Mouse (Mus musculus): ENCODE results near the gene Gm9732. TPM values are rescaled to one million over a fixed set of nuclear protein-coding genes. Genes with fewer than 3 reads are reported as not detected.
"Not testable (repeated sequence)": the region's sequence is repeated elsewhere in the genome, so short reads cannot be mapped to it uniquely, and the experiment has no call there.

Gm9732 gene
- polyA plus RNA-seq (2015; fragmentation: Nextera tagmentation; extraction: Ambion mirVana) = not detected in 2 replicates

DNA sequence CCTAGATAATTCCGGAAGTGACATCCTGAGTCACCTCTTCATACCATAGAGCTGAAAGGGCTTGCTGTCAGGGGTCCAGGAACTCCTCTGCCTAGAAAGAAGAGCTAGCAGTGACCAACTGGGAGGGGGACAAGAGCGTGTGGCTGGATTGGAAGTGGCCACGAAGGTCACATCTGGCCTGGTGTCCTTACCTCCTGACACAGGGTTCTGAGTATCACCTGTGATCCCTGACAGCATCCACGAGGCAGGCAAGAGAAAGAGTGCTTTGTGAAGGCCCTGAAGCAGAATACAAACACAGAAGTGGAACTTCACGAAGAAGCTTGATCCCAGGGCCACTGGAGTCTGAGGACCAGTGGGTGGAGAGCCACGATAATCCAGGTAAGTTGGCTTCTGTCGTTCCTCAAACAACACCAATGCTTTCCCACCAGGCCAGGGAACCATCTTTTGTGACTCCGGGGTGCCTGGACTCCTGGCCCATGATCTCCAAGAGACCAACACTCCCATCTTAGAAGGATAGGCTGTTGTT, at the start of gene Gm9732:
Gene Gm9732, plus strand, starts transcription at position 51 of the 526 bp plus-strand sequence.
- not testable (repeated sequence) for H3K4me3 ChIP-seq (ENCODE audit: low read length); H3K36me3 ChIP-seq (ENCODE audit: control insufficient read depth, insufficient read depth); H3K9ac ChIP-seq (ENCODE audit: low read length); H3K4me2 ChIP-seq (ENCODE audit: low read depth, low read length); H3K9me3 ChIP-seq (replicated peaks; ENCODE audit: control insufficient read depth, low read length); ATAC-seq (replicated peaks; ENCODE audit: extremely low read depth, insufficient read depth, low FRiP score); H3K4me1 ChIP-seq (ENCODE audit: control insufficient read depth, insufficient read depth, low read length); H3K27me3 ChIP-seq (ENCODE audit: control insufficient read depth, insufficient read depth, low read length); H3K27ac ChIP-seq (ENCODE audit: low read length)
- whole genome bisulfite sequencing = 72% methylated on average over 8 of the region's 8 CpGs

DNA sequence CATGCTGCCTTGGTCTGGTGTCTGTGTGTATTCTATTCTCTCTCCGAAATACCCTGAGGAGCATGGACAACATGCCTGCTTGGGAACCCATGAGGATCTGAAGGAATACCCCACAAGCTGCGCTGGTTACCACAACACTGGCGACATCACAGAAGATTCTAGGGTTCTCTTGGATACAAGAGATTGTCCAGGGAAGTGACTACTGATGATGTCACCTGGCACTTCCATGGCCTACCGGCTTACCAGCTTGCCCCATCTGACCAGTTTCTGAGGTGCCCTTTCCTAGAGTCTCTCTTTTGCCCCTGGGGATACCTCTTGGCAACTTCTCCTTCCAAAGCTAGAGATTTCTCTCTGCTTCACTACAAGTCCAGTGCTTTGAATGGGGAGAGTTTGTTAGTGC, 39.6 kb upstream of the Gm9732 start, which contains the start of gene Gm8122:
Gene Gm8122, minus strand, starts transcription at position 101 of the 400 bp plus-strand sequence.
- H3K4me3 ChIP-seq (ENCODE audit: low read length); H3K4me2 ChIP-seq (ENCODE audit: low read depth, low read length); H3K27ac ChIP-seq (ENCODE audit: low read length); H3K9me3 ChIP-seq (replicated peaks; ENCODE audit: control insufficient read depth, low read length); H3K9ac ChIP-seq (ENCODE audit: low read length); H3K27me3 ChIP-seq (ENCODE audit: control insufficient read depth, insufficient read depth, low read length); H3K4me1 ChIP-seq (ENCODE audit: control insufficient read depth, insufficient read depth, low read length); ATAC-seq (replicated peaks; ENCODE audit: extremely low read depth, insufficient read depth, low FRiP score); H3K36me3 ChIP-seq (ENCODE audit: control insufficient read depth, insufficient read depth): not testable (repeated sequence)
- WGBS = 91% methylated on average over 3 of the region's 4 CpGs

DNA sequence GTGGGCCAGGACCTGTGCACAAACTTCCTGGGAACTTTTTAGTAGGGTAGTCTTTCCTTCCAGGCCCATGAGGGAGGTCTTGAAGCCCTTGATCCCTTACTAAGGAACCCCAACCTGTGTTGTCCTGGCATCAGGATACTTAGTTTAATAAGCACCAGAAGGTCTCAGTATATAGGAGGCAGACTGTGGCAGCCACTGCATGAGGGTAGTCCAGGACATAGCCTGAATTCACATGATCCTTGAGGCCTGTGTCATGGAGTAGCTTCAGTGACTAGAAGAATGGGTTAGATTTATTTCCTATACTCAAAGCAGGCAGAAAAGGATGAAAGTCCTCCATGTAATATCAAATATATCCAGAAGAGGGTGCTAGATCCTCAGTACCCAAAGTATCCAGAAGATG, 37.1 kb upstream of the Gm9732 start:
- not testable (repeated sequence) for H3K9ac ChIP-seq (ENCODE audit: low read length); H3K9me3 ChIP-seq (replicated peaks; ENCODE audit: control insufficient read depth, low read length); H3K4me1 ChIP-seq (ENCODE audit: control insufficient read depth, insufficient read depth, low read length); ATAC-seq (replicated peaks; ENCODE audit: extremely low read depth, insufficient read depth, low FRiP score); H3K27ac ChIP-seq (ENCODE audit: low read length); H3K36me3 ChIP-seq (ENCODE audit: control insufficient read depth, insufficient read depth); H3K4me2 ChIP-seq (ENCODE audit: low read depth, low read length); H3K4me3 ChIP-seq (ENCODE audit: low read length); H3K27me3 ChIP-seq (ENCODE audit: control insufficient read depth, insufficient read depth, low read length)

DNA sequence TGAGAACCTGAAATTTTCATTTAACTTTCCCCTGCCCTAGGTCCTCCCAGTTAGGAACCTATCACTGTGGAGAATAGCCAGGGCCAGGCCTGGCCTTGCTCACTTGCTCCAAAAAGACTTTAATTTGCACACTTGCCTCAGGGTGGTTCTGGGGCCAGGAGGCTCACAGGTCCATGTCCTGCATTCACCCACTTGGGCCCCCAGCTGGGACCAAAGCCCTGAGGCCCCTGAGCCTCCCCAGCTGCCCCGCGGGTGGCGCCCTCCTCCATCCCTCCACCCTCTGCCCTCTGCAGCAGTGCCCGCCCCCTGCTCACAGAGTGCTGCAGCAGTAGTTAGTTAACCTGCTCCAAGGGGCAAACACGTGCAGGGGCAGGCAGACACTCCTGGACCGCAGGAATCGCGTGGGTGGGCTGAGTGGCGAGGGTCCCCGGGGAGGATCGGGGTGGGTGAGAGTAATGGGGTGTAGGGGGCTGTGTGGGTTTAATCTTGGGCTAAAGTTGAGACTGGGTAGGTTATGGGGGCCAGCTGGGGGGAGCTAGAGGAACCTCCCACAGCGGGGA, 25.1 kb upstream of the Gm9732 start:
- H3K4me2 ChIP-seq (ENCODE audit: low read depth, low read length); H3K4me1 ChIP-seq (ENCODE audit: control insufficient read depth, insufficient read depth, low read length); ATAC-seq (replicated peaks; ENCODE audit: extremely low read depth, insufficient read depth, low FRiP score); H3K36me3 ChIP-seq (ENCODE audit: control insufficient read depth, insufficient read depth); H3K27me3 ChIP-seq (ENCODE audit: control insufficient read depth, insufficient read depth, low read length); H3K4me3 ChIP-seq (ENCODE audit: low read length); H3K9me3 ChIP-seq (replicated peaks; ENCODE audit: control insufficient read depth, low read length); H3K27ac ChIP-seq (ENCODE audit: low read length); H3K9ac ChIP-seq (ENCODE audit: low read length): not testable (repeated sequence)
- WGBS = 24% methylated on average over 8 of the region's 12 CpGs

DNA sequence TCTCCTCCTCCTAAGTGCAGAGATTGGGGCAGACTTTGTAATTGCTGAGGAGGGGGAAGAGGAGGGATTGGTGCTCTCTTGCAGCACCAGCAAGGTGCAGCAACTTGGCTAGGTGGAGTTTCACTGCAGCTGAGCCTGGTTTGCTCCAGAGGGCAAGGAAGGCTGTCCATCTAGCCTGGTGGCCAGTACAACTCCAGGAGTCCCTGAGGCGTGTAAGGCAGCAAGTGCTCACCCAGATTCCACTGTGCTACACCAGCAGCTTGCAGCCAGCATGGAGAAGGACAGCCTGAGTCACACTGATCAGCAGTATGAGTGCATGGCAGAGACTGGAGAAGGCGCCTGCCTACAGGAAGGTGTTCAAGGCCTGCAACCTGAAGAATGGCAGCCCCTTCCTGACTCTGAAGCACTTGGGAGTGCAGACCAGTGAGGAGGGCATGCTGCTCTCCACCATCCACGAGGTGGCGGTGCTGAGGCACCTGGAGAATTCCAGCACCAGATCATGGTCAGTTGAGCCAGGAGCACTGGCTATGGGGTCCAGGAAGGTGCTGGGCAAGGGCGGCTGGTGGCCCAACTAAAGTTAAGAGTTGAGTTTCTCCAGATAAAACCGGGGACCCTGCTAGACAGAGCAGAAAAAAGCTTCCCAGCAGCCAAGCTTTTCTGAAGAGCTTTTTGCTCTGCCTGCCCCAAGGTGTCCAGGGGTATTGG, 24.1 kb upstream of the Gm9732 start:
- H3K9me3 ChIP-seq (replicated peaks; ENCODE audit: control insufficient read depth, low read length); ATAC-seq (replicated peaks; ENCODE audit: extremely low read depth, insufficient read depth, low FRiP score); H3K4me3 ChIP-seq (ENCODE audit: low read length); H3K27ac ChIP-seq (ENCODE audit: low read length); H3K4me1 ChIP-seq (ENCODE audit: control insufficient read depth, insufficient read depth, low read length); H3K27me3 ChIP-seq (ENCODE audit: control insufficient read depth, insufficient read depth, low read length); H3K36me3 ChIP-seq (ENCODE audit: control insufficient read depth, insufficient read depth); H3K9ac ChIP-seq (ENCODE audit: low read length); H3K4me2 ChIP-seq (ENCODE audit: low read depth, low read length): not testable (repeated sequence)
- WGBS = 22% methylated on average over 5 of the region's 6 CpGs

DNA sequence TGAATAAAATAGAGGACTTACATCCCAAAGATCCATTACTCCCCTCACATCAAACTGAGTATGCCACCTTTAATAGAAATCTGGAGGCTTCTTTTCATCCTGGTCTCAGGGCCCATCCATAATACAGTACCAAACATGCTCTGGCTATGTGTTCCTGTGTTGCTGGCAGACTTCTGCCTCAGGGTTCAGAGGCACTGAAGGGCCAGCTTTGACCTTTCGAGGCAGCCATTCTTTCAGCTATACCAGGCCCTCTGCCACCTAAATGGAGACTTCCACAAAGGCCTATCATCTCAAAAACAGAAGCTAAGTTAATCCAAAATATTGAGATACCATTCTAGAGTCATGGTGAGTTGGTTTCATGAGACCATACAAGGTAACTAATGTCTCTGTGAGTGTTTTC, 18.3 kb upstream of the Gm9732 start:
- H3K27me3 ChIP-seq (ENCODE audit: control insufficient read depth, insufficient read depth, low read length); H3K27ac ChIP-seq (ENCODE audit: low read length); H3K36me3 ChIP-seq (ENCODE audit: control insufficient read depth, insufficient read depth); H3K4me1 ChIP-seq (ENCODE audit: control insufficient read depth, insufficient read depth, low read length); H3K9me3 ChIP-seq (replicated peaks; ENCODE audit: control insufficient read depth, low read length); H3K4me3 ChIP-seq (ENCODE audit: low read length); H3K4me2 ChIP-seq (ENCODE audit: low read depth, low read length); H3K9ac ChIP-seq (ENCODE audit: low read length); ATAC-seq (replicated peaks; ENCODE audit: extremely low read depth, insufficient read depth, low FRiP score): not testable (repeated sequence)
- WGBS = 61% methylated on average over 1 of the region's 1 CpGs

DNA sequence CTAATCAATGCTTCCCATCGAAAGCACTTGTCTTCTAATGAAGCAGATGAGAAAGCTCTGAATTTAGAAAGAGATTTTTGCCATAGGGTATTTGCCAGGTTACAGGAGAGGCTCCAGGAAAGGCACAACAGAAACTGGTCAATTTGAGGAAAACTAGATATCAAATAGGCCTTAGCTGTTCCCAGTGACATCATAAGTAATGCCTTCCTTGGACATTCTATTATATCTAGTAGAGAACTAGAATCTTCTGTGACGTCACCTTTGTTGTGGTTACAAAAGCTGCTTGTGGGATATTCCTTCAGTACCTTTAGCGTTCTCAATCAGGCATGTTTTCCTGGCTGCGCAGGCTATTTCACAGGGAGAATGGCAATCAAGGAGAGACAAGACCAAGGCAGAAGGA, 16.5 kb upstream of the Gm9732 start, which contains the start of gene Gm8126:
Gene Gm8126, plus strand, starts transcription at position 301 of the 400 bp plus-strand sequence.
- not testable (repeated sequence) for H3K36me3 ChIP-seq (ENCODE audit: control insufficient read depth, insufficient read depth); H3K4me3 ChIP-seq (ENCODE audit: low read length); H3K4me2 ChIP-seq (ENCODE audit: low read depth, low read length); H3K4me1 ChIP-seq (ENCODE audit: control insufficient read depth, insufficient read depth, low read length); H3K27ac ChIP-seq (ENCODE audit: low read length); ATAC-seq (replicated peaks; ENCODE audit: extremely low read depth, insufficient read depth, low FRiP score); H3K9ac ChIP-seq (ENCODE audit: low read length); H3K27me3 ChIP-seq (ENCODE audit: control insufficient read depth, insufficient read depth, low read length); H3K9me3 ChIP-seq (replicated peaks; ENCODE audit: control insufficient read depth, low read length)
- WGBS = 88% methylated on average over 2 of the region's 4 CpGs

DNA sequence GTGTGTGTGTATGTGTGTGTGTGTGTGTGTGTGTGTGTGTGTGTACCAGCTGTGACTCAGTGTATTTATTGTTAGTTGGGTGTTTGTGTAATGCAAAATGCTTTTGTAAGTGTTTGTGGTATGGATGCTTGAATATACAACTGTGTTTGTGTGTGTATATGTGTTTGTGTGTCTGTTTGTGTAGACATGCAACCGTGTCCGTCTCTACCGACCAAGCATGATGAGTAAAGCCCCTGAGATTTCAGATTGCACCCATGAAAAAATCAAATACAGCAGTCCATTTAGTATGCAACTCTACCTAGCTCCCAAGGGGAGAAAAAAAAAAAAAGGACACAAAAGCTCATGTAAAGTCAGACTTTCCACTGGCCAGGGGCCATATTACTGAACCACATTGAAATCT, 11.4 kb upstream of the Gm9732 start:
- WGBS = 94% methylated on average over 3 of the region's 3 CpGs
- not testable (repeated sequence) for H3K4me3 ChIP-seq (ENCODE audit: low read length); H3K27me3 ChIP-seq (ENCODE audit: control insufficient read depth, insufficient read depth, low read length); H3K27ac ChIP-seq (ENCODE audit: low read length); H3K4me1 ChIP-seq (ENCODE audit: control insufficient read depth, insufficient read depth, low read length); H3K4me2 ChIP-seq (ENCODE audit: low read depth, low read length); H3K9ac ChIP-seq (ENCODE audit: low read length); H3K36me3 ChIP-seq (ENCODE audit: control insufficient read depth, insufficient read depth); H3K9me3 ChIP-seq (replicated peaks; ENCODE audit: control insufficient read depth, low read length); ATAC-seq (replicated peaks; ENCODE audit: extremely low read depth, insufficient read depth, low FRiP score)

DNA sequence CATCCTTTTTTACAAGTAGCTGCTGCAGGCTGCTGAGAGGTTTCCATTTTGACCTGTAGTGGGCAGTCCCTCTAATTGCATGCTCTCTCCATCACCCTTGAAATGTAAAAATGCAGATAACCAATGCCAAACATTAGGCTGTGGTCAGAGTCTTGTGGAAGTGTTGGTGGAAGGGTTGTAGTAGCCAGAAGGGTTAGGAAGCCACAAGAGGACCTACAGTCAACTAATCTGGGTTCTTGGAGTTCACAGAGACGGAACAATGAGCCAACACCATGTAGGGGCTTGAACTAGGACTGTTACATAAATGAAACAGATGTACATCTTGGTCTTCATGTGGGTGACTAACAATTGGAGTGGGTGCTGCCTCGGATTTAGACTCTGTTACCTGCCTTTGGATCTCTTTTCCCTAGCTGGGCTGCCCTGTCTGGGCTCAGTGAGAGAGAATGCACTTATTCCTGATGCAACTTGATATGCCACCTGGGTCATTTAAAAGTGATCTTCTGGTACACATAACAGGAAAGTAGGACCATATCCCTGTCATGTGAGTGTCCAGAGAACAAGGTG, 6.2 kb upstream of the Gm9732 start:
- not testable (repeated sequence) for H3K4me3 ChIP-seq (ENCODE audit: low read length); ATAC-seq (replicated peaks; ENCODE audit: extremely low read depth, insufficient read depth, low FRiP score); H3K9ac ChIP-seq (ENCODE audit: low read length); H3K27ac ChIP-seq (ENCODE audit: low read length); H3K36me3 ChIP-seq (ENCODE audit: control insufficient read depth, insufficient read depth); H3K4me2 ChIP-seq (ENCODE audit: low read depth, low read length); H3K4me1 ChIP-seq (ENCODE audit: control insufficient read depth, insufficient read depth, low read length); H3K27me3 ChIP-seq (ENCODE audit: control insufficient read depth, insufficient read depth, low read length); H3K9me3 ChIP-seq (replicated peaks; ENCODE audit: control insufficient read depth, low read length)
- 35% methylated on average over 2 of the region's 2 CpGs for WGBS

Measured in heart, embryonic 16.5 days (tissue).